Comparison of ENCODE assay signal across 8 mouse cellular contexts in the genomic region with DNA sequence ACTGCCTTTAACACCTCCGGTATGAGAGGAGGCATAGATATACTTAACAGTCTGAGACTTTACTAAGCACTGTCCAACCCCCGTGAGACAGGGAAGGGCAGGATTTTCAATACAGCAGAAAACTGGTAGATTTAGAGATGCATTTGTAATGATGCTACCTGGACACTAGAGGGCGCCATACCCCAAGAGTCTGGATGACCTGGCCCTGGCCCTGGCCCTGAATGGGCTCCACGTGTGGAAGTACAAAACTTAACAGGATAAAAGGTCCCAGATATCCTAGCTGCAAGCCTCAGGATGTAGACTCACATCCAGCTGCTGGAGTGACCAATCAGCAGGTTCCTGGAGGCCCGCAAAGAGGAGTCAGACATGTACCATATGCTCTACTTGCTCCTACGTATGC.
A peak's percentile ranks its signal among the peaks of the same experiment; 100 is the strongest.
DNase-seq lines count a peak whose midpoint lies in the region; ATAC-seq and TF ChIP-seq lines count a peak whose summit lies in the region.
"Had no signal": no experiment of that assay in that cellular context is flagged by ENCODE, and none has a peak within 500 bp of the region (broad histone marks: within the 10 kb centered on the region; RNA-seq: fewer than 3 reads in every experiment).

No protein-coding gene starts in this region.

- no peaks in the 10 kb centered on the region for H3K27me3 ChIP-seq in kidney, adult 2 months (replicated peaks; ENCODE audit: control insufficient read depth, insufficient read depth, low read length)
- H3K27me3 ChIP-seq in E14TG2a.4 (ENCODE audit: insufficient read depth, low read length): 0 out of 2 replicates have a peak, but pooled peaks cover 9% of the 10 kb centered on the region
- no peaks in the 10 kb centered on the region for H3K27me3 ChIP-seq in stomach, postnatal 0 days (ENCODE audit: control insufficient read depth, insufficient read depth, low read length)
- H3K27me3 ChIP-seq: liver, embryonic 15.5 days had no signal

- peak; percentile 39 for DNase-seq in kidney, adult 2 months
- DNase-seq in kidney, postnatal 14 days: no peak
- peak; percentile 62 for DNase-seq in R1 (ENCODE audit: low read depth, low spot score)
- peak; percentile 84 for DNase-seq in induced T-regulatory cell, adult 2 months (ENCODE audit: low read depth)
- DNase-seq in stomach, postnatal 0 days (ENCODE audit: low spot score): peak; percentile 73

- no peaks in the 10 kb centered on the region for H3K36me3 ChIP-seq in kidney, adult 2 months (ENCODE audit: control insufficient read depth, insufficient read depth, low read length)
- no peaks in the 10 kb centered on the region for H3K36me3 ChIP-seq in E14TG2a.4 (ENCODE audit: insufficient read depth, low read length)
- H3K36me3 ChIP-seq in stomach, postnatal 0 days (ENCODE audit: control insufficient read depth, insufficient read depth, low read length): no peaks in the 10 kb centered on the region
- H3K36me3 ChIP-seq: liver, embryonic 15.5 days had no signal

- peaks cover 5% of the 10 kb centered on the region; the same call in 1 of the 2 replicates for H3K9me3 ChIP-seq in E14TG2a.4 (ENCODE audit: low read length)
- no peaks in the 10 kb centered on the region for H3K9me3 ChIP-seq in stomach, postnatal 0 days (ENCODE audit: control insufficient read depth, low read length)
- H3K9me3 ChIP-seq: liver, embryonic 15.5 days had no signal

- H3K4me3 ChIP-seq in kidney, adult 2 months (ENCODE audit: insufficient read depth, low read depth, low read length): no peak overlapping the region
- no peak overlapping the region for H3K4me3 ChIP-seq in E14TG2a.4 (replicated peaks; ENCODE audit: low read length)
- H3K4me3 ChIP-seq in stomach, postnatal 0 days (ENCODE audit: low read depth, low read length): no peak overlapping the region
- H3K4me3 ChIP-seq: liver, embryonic 15.5 days had no signal

- TF ChIP-seq POLR2A in kidney, adult 2 months (IDR thresholded peaks at IDR 0.05; ENCODE audit: low read depth, low read length): no peak

- H3K4me2 ChIP-seq in stomach, postnatal 0 days (replicated peaks; ENCODE audit: low read depth): no peak overlapping the region
- H3K4me2 ChIP-seq: liver, embryonic 15.5 days had no signal

- 32% methylated on average over 6 of the region's 6 CpGs for WGBS in kidney, adult 2 months
- WGBS in stomach, postnatal 0 days: 31% methylated on average over 6 of the region's 6 CpGs

- H3K27ac ChIP-seq in kidney, adult 2 months (ENCODE audit: insufficient read depth, low read depth, low read length): no peak overlapping the region
- H3K27ac ChIP-seq in stomach, postnatal 0 days (replicated peaks): no peak overlapping the region

- ATAC-seq in stomach, postnatal 0 days (ENCODE audit: low FRiP score, low TSS enrichment): 0 out of 2 replicates have a peak, but pooled peaks have one; percentile 22
- ATAC-seq in activated CD4-positive, CD25-positive, alpha-beta regulatory T cell, adult 4 months: no peak

- peaks cover 7% of the 10 kb centered on the region; the same call in 1 of the 2 replicates for H3K4me1 ChIP-seq in kidney, adult 2 months (ENCODE audit: control insufficient read depth, insufficient read depth, low read length)
- peaks cover 10% of the 10 kb centered on the region for H3K4me1 ChIP-seq in E14TG2a.4 (replicated peaks; ENCODE audit: low read depth, low read length)
- no peaks in the 10 kb centered on the region for H3K4me1 ChIP-seq in stomach, postnatal 0 days (replicated peaks; ENCODE audit: control insufficient read depth, insufficient read depth)

- no peak overlapping the region for H3K9ac ChIP-seq in stomach, postnatal 0 days (ENCODE audit: low read length)
- H3K9ac ChIP-seq: liver, embryonic 15.5 days had no signal

- TF ChIP-seq CTCF in kidney, adult 2 months (conservative IDR thresholded peaks at IDR 0.05; ENCODE audit: insufficient read depth, insufficient read length, low read depth, low read length): peak; percentile 78
- peak; percentile 68 for TF ChIP-seq CTCF in E14TG2a.4 (conservative IDR thresholded peaks at IDR 0.05; ENCODE audit: low read length)
- TF ChIP-seq CTCF in stomach, postnatal 0 days (IDR thresholded peaks at IDR 0.05; ENCODE audit: low read depth): peak; percentile 82

- no peak for TF ChIP-seq EP300 in stomach, postnatal 0 days (optimal IDR thresholded peaks at IDR 0.05)
